Mouse (Mus musculus) monocyte, adult 2 months (primary cell): ENCODE measurements around the gene F2rl3.

ENCODE experiments used
- DNase-seq, 2 experiments: peaks; one replicate each; pipeline ENCODE4 v3.0.0; 2022; ENCODE audit warnings: low spot score in 2 of 2, low read depth in 1 of 2

The F2rl3 gene

DNA sequence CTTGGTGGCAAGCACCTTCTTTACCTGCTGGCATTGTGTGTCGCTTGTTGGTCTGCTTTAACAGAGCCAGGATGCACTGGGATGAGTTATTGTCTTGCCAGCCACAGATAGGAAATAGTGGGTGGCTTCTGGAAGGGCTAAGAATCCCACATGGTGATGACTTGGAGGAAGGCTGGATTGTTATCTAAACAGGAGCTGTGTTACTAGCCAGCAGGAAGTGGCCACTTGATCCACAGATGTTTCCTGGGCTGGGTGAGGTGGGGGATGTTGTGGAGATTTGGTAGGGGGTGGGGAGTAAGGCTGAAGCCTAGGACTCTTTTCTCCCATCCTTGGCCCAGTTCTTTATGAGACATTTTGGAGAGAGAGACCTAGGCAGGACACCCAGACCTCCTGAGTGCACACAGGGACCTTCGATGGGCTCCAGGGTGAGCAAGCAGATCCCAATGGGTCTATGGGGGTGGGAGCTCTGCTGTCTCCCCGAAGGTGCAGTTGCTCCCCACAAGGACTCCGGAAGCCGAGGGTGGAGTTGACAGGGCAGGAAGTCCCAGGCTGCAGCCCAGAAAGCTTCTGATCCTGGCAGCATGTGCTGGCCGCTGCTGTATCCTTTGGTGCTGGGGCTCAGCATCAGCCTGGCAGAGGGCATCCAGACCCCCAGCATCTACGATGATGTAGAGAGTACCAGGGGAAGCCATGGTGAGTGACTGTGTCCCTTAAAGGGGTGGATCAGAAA, at the start of gene F2rl3:
TSS of gene F2rl3 (plus strand) at position 559 of the 730 bp plus-strand sequence.
- DNase-seq: no peak

GRCm38 (mm10) chr8:72712569-72712968, 49.1 kb upstream of the F2rl3 start:
- peak in 1 of 2 experiments; percentile 9 for DNase-seq

GRCm38 (mm10) chr8:72716594-72716993, 45.1 kb upstream of the F2rl3 start:
- no peak for DNase-seq

DNA sequence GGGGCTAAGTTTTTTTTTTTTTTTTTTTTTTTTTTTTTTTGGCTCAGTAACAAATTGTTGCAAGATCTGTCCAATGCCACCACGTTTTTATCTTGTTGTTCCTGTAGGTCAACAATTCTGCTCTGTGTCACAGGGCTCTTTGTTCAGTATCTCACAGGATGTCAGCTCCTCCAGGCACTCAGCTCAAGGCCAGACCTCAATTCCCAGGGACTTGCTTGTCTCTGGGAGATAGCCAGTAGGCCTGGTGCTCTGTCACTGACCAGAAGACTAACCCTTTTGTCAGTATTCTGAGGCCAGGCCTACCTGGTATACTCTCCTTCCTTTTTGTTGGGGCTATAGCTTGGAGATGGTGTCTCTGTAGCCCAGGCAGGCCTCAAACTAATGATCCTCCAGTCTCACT, 41.1 kb upstream of the F2rl3 start:
- no peak for DNase-seq

GRCm38 (mm10) chr8:72722769-72723650, 38.7 kb upstream of the F2rl3 start, which contains the start of gene Sin3b:
Gene Sin3b, plus strand, starts transcription at chr8:72723285.
- peak; percentile 90 to 94 for DNase-seq

DNA sequence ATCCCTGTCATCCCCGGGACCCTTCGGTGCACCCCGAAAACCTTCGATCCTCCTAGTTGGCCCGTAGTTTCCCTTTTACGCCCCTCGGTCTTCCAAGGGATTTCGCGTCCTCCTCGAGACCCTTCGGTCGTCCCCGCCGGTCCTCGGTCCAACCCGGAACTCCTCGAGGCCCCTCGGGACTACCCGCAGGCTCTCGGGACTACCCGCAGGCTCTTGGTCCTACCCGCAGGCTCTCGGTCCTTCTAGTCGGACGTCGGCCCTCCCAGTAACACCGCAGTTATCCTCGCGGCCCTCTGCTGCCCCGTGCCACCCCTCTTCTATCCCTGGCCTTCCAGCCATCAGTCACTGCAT, 38.1 kb upstream of the F2rl3 start:
- no peak for DNase-seq

- DNase-seq: no peak
Observed at GRCm38 (mm10) chr8:72728636-72729035, 33.0 kb upstream of the F2rl3 start.

DNA sequence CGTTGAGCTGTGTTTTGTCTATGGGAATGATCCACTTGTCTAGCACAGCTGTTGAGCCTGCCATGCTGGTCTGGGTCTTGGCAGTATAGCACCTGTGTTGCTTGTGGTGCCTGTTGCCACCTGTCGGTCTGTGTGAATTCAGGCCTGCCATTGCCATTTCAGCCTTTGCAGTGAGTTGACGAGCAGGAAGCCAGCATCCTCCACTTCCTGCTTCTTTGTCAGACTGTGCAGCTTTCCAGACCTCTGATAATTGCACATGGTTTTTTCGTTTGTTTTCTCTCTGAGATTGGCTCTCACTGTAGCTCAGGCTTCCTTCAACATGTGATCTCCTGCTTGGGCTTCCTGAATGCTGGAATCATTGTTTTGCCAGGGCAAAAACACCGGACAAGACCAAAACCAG, 26.7 kb upstream of the F2rl3 start:
- no peak for DNase-seq

DNA sequence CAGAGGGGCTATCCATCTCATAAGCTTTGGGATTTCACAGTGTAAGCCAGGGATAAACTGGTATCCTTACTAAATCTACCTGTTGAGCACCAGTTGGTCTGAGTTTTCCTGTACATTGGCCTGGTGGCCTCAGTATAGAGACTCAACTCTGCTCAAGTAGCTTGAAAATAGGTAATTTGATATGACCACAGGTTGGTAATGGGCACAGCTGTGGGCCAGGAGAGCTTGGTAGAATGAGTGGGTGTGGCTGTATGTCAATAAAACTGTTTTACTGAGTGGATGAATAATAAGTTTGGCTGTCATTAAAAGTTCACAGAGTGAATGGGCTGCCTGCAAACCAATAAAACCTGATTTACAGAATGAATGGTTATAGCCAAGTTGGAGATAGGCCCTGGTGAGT, 24.8 kb upstream of the F2rl3 start:
- no peak for DNase-seq

- DNase-seq: no peak
Observed at GRCm38 (mm10) chr8:72746061-72746460, 15.6 kb upstream of the F2rl3 start.

GRCm38 (mm10) chr8:72749846-72750245, 11.8 kb upstream of the F2rl3 start:
- no peak for DNase-seq

DNA sequence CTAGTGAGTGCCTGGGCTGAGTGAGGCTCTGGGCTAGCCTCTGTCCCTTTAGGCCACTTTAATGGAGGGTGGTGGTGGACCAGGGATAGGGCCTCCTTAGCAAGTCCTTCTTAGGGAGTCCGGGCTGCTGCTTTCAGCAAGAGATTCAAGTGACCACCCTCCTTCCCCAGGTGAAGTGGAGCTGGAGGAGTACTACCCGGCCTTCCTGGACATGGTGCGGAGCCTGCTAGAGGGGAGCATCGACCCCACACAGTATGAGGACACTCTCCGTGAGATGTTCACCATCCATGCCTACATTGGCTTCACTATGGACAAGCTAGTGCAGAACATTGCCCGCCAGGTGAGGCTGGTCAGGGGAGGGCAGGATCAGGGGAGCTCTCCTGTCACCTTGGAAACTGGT, 11.4 kb upstream of the F2rl3 start:
- DNase-seq: no peak

DNA sequence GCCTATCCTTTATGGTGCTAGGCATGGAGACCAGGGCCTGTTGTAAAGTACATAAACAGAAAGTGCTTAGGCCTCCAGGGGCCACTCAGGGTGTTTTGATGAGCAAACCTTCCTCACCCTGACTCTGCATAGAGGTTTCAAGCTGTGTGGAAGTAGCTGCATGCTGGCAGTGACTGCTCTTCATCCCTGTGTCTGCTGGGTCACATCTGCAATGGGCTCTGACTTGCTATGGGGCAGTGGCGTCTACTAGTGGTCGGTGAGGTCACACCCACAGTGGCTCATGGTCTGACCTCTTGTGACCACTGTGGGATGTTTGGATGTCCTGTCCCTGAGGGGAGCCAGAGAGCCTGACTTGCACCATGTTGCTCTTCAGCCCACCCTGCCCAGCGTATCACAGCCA, 10.6 kb upstream of the F2rl3 start:
- DNase-seq: no peak

GRCm38 (mm10) chr8:72752289-72752688, 9.4 kb upstream of the F2rl3 start:
- DNase-seq: no peak

GRCm38 (mm10) chr8:72753165-72753564, 8.5 kb upstream of the F2rl3 start:
- peak in 1 of 2 experiments; percentile 0 for DNase-seq

DNA sequence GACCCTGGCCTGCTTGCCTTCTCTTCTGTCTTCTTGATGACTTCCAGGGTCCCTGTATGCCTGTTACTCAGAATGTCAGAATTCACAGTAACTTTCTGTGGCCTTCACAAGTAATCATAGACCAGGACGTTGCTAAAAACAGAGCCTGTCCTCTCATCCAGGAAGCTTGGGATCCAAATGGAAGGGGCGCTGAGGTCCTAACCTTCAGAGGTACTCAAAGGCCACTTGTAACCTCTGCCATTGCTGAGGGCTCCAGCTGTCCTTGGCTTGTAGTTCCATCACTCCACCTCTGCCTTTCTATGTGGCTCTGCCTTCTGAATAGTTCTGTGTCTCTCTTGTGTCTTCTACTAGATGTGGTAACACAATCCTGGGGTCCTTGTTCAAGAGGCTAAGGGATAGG, 7.9 kb upstream of the F2rl3 start:
- DNase-seq: no peak

DNA sequence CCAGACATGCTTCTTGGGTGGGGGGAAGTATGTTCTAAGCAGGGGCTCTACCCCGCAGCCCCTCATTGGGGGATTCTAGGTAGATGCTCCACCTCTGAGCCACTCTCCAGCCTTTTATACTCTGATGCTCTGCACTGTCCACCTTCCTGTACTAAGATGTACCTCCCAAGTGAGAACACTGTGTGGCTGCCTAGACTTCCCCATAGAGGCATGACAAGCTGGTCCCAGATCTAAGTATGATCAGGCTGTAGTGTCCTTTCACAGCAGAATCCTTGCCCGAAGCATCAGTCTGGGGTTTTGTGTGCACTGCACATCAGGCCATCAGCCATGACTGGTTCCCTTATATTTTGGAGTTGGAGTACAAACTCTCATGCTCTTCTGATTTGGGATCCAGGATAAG, 5.6 kb upstream of the F2rl3 start:
- DNase-seq: no peak

GRCm38 (mm10) chr8:72756771-72757390, 4.8 kb upstream of the F2rl3 start:
- DNase-seq: no peak

GRCm38 (mm10) chr8:72757426-72758195, 4.1 kb upstream of the F2rl3 start:
- no peak for DNase-seq

- DNase-seq: no peak
Observed at GRCm38 (mm10) chr8:72758310-72758709, 3.4 kb upstream of the F2rl3 start.

DNA sequence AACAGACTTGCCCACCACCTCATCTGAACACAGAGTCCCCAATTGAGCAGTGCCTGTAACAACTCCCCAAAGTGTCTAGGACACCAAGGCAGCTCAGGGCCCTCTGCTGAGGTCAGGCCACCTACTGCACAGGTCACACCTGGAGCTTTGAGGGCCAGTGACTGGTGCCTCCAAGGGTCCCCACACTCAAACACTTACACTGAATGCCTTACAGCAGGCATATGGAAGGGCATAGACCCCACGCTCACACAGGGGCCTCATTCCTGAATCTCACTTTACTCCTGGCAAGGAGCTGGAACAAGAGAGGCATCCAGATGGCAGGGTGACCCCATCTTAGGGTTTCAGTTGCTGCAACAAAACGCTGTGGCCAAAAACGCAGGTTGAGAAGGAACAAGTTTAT, 1.5 kb upstream of the F2rl3 start:
- no peak for DNase-seq
